Mouse (Mus musculus): ENCODE results near the gene Tenm2.

DNA sequence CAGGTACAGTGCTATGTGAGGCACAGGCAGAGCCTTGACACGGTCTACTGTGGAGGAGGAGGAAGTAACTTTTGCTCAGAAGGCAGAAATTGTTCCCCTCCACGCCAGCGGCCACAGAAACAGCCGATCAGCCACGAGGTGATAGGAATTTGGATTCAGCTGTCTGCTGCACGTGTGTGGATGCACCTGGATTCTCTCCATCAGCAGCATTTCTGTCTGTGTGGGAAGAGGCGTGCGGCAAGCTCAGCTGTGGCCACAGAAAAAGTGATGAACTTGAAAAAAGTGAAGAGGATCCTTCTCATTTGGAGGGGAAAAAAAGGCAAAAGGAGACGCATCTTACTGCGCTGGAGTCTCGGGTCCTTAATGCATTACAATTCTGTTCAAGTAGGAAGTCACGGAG lies 1122.4 kb downstream of the Tenm2 start:
- TF ChIP-seq CTCF (IDR thresholded peaks at IDR 0.05): no peak
- TF ChIP-seq EP300 (IDR thresholded peaks at IDR 0.05): no peak

Data from lung, postnatal 0 days (tissue).